Mouse (Mus musculus): ENCODE results near the gene Evc2.

DNA sequence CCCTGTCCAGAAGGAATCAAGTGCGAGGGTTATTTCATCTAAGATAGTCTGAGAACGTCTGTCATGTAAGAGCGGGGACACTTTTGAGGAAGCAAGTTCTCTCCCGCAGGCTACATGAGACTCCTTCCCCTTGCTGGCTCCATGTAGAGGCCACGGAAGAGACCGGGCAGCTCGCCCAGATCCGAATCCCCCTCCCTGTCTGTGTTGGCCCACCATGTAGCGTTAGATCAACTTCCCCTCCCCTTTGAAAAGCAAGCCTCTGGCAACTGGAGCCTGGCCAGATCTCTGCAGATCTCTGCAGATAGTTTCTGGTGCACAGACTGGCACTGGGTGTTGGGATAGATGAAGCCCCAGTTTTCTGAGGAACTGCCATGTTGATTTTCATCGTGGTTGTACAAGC lies 41.6 kb upstream of the Evc2 start:
- no peak for TF ChIP-seq POLR2A (IDR thresholded peaks at IDR 0.05; ENCODE audit: borderline replicate concordance, control insufficient read depth, low read depth, low read length)
- TF ChIP-seq CTCF (IDR thresholded peaks at IDR 0.05; ENCODE audit: control insufficient read depth, insufficient read depth, low read length) = no peak
